Mouse (Mus musculus) cerebellum, adult (tissue): ENCODE measurements around the gene Enpp7.

Source experiments
- ATAC-seq: cut with Nextera tagmentation; 2 replicates; pipeline ENCODE4 v1.9.2; 2017; ENCODE audit warnings: mild to moderate bottlenecking, moderate library complexity, mixed read lengths; ENCODE audit not compliant: insufficient number of reproducible peaks, low FRiP score, low TSS enrichment

Enpp7 gene

DNA sequence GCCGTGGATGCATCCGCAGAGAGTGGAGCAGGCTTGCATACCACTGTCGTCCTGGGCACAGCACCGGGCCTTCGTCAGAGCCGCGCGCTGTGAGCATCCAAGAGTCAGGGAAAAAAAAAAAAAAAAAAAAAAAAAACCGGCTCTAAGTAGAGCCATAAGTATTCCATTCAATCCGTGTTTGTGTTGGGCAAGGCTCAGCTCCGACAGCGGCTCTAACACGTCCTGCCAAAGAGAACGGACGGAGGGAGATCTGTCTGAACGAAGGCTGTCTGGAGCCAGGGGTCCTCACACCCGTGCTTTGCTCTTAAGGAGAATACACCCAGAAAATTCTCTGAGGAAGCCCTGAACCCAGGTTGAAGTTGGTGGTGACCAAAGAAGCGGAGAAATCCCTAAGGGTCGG, 46.6 kb downstream of the Enpp7 start:
- no peak for ATAC-seq

DNA sequence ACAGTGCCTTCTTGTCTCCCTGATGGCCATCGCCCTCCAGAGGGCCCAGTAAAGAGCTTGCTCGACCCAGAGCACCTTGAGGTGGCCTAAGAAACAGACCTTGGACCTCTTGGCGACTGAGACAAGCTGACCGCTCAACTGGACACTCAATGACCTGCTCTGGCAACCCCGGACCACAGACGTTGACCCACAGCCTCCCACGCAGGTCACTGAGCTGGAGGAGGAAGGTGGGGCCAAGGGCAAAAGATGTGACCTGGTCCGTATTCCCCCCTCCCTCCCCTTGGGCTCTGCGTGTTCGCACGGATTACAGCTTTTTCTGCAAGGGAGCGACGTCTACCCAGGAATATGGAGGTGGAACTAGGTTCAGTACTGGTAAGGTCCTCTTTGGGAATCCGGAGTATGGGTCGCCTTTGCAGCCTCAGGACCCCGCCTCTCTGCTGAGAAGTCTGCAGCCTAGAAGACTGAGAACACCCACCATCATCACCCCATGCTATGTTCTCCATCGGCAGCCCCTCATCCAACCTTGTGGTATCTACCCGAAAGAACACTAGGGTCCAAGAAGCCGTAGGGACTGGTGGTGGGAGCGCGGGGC, 47.2 kb downstream of the Enpp7 start:
- ATAC-seq, result no peak

DNA sequence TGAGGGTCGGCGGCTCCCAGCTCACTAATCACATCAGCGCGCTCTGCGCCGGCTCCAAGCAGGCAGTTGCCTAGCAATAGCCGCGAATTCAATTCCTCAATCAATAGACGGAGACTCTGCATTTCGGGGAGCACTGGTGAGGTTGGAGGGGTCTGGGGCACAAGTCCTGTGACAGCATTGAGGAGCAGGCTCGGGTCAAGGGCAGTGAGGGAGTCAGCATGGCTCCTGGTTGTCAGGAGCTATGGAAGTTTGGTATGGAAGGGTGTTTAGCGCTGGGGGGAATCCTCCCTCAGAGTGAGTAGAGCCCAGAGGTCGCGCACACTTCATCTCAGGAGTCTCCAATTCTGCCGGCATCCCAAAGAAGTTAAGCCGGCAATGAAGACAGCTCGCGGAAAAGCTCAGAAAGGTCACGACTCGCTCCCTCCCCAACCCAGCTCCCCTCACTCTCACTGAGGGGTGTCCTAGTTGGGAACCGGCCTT, 47.7 kb downstream of the Enpp7 start:
- no peak for ATAC-seq

DNA sequence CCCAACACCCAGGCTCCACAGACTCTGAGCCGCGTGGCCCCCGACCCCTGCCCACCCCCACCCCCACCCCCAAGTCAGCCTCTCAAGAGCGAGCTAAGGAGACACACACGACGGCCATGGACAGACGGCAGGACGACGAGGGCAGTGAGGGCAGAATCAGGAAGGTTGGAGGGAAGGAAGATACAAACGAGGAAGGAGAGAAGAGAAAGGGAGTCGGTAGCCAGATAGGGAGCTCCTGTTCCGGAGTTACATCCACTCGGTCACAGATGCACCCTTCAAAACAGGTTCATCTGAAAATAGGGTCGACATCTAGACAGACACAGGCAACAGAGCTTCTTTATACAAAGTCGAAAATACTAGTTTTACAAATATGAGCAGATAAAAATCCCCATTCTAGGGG, 48.5 kb downstream of the Enpp7 start:
- ATAC-seq, result no peak

DNA sequence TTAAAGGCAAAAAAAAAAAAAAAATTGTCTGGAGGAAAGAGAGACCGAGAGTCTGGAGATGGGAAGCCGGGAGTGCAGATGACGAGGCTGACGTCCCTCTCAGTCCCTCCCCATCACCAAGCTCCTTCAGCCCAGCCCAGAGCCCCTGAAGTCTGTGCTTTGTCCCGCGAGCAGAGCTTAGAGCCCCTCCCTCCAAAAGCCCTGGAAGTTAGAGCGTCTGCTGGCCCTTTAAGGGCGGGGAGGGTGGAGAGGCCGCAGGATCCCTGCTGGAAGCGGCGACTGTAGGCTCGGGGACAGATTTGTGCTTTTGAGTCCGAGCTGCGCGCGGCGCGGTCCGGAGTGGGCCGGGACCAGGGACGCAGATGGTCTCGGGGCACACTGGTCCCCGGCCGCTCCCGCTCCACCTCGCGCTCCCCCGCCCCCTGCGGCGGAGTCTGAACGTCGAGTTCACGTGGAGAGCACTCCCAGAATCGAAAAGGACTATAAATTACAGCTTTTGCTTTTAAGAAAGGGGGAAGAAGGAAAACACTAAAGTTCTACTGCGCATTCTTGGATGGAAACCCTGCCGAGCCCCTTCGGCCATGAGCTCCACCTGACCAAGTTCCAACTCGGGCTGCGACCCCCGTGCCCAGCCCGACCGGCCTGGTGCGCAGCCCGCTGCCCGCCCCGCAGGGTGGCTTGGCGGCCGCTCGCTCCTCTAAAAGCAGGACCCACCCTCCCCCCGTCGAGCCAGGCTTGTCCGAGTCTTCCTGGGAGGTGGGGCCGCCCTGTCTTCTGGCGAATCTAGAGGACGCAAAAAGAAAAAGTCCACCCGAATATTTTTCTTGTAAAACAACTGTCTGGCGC, 49.2 kb downstream of the Enpp7 start:
- no peak for ATAC-seq

DNA sequence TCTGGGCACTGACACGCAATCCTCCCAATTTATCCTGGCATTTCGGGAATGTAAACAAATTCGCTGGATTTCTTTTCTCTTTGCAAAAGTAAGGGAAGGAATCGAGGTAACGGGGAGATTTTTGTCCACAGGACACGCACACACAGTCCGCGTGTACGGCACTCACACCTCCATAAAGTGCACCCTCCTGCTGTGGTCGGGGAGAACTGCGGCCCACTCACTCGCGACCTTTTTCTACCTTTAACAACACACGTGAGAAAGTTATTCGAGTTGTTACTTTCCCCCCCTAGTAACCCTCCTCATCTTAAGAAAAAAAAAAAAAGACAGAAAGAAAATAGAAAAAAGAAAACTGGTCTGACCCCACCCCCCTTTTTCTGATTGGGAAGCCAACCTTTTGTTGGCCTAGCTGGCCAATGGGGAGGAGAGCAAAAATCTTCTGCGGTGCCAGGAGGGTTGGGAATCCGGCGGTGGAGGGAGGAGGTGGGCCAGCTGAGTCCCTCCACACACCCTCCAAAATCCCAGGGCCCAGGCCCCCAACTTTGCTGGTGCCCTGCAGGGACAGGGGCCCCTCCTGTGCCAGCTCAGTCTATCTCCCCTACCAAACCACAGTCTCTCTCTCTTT, 49.9 kb downstream of the Enpp7 start:
- no peak for ATAC-seq

DNA sequence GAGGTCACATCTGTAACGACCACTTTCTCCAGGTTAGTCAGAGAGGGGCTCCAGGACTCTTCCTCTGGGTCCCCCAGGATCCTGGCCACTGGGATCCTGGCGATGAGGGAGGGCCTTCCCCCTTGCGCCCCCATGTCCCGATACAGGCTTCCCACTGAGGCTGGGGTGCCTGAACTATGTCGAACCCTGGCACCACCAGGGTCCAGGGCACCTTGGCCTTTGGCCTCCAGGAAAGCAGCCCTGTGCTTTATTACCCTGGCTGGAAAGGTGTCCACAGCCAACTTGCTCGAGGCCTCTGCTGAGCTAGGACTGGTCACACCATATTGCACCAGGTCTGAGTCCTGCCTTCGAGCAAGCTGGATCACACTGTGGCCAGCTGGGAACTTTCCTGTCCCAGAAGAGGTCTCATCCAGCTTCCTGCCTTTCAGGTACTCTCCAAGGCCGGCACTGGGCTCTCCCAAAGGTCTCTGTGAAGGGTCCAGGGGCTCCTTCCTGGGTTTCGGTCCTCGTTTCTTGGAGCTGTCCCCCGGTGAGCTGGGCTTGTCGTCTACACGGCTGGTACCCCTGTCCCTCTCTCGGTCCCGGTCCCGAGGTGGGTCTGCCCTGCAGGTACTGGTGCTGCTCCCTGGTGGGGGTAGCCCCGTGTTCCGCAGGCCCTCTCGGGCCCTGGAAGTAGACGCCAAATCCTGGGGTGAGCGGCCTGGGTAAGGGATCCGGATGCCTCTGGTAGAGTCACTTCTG, 50.9 kb downstream of the Enpp7 start:
- ATAC-seq, result no peak

DNA sequence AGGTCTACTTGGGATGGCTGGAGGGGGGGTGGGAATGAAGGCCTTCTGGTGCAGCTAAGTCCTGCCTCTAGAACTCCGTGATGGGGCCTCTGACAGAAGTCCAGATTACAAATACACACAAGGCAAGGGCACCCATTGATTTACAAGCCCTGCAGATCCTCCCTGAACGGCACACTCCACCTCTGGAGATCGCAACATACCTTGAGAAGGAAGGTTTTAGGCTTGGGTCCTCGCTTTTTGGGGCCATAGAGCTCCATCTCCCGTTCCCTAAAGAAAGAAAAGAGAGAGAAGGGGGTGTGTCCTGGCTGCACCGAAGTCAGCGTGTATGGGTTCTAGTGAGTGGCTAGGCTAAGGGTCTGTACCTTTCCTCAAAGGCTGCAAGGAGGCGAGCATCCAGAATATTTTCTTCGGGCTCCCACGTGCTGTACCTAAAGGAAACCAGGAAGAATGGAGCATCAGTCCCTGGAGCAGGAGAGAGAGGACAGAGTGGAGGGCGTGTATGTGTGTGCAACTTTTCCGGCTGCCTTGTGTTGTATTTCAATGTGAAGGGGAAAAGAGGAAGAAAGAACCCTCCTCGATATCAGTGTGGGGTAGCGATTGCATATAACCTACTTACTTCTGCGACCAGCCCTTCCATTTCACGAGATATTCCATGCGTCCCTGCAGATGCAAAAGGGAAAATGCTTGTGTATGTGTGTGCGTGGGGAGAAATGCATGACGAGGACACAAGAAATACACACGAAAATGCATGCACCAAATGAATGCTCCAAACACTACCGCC, 51.9 kb downstream of the Enpp7 start:
- ATAC-seq, result no peak

DNA sequence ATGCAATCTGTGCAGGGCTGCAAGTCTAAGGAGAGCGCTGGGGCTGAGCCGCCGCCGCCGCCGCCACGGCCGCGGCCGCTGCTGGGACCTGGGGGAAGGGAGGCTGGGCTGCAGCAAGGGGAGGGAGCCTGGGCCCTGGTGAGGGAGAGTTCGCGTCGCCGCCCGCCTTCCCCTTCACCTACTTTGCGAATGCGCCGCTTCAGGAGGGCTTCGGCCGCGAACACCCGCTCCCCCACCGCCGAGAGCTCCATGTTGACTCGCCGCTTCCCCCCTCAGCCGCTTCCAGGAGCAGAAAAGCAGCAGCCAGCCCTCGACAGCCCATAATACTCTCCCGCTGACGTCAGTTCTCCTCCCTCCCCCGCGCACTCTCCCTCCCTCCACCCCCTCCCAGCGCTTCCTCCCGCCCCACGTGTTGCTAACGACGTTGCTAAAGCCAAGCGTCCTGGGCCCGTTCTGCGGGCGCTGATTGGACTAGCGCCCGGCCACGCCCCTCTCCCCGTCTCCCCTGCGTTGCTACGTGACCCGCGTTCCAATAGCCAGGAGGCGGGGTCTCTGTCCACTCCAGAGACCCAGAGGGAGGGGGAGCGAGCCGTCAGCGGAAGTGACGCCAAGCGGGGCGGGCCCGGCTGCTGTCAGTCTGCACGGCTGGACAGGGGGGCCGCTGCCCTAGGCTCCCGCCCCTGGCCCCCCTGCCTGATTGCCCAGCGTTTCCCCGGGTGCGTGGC, 52.8 kb downstream of the Enpp7 start, which contains the start of gene Cbx8:
Cbx8 (minus strand) TSS at position 370 of the 725 bp plus-strand sequence.
- ATAC-seq, result peak; percentile 80; the same call in 1 of the 2 replicates

DNA sequence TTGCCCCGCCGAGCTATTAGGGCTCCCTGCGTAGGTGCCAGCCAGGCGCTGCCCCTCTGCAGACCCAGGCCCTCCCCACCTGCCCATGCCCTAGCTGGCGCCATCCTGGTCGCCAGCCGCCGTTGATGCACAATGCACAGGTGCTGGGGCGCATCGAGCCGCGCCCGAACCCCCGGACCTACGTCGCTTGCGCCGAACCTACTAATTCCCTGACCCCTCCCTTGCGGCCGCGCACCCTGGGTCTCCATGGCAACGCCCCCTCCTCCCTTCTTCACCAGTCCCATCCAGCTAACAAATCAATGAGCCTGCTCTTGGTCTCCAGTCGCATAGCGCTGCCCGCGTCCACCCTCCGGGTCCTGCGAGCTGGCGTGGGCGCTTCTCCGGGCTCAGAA, 53.3 kb downstream of the Enpp7 start:
- peak; percentile 51; the same call in 1 of the 2 replicates for ATAC-seq

DNA sequence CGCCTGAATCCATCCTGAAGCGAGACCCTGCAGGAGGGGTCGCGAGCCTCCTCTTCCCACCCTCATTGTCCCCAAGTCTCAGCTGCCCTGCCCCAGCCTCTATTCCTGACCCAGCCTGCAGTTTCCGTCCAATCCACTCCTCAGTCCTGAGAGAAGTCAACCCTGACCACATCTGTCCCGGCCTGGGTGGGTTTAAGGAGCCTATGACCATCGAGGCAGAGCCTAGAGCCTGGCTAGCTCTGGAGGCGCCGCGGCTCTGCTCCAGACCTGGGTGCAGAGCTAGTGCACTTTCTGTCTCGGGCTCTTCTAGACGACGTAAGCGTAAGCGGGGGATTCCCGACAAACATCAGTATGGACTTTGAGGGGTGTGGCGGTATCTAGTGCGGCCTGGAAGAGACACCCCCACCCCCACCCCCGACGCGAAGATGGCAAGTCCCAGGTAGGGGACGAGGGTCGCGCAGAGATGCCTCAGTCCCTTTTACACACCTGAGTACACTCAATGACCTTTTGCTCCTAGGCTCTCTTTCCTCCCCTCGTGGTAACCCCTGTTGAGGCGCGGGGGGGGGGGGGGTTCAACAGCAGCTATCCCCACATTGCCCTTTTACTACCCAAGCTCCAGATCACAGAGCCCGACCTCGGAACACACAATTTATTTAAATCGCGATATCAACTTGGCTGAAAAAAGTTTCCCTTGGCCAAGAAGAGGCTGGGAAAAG, 53.9 kb downstream of the Enpp7 start:
- ATAC-seq, result no peak
